Mouse (Mus musculus): ENCODE measurements around the gene Pdcl2. TPM values are rescaled to one million over a fixed set of nuclear protein-coding genes. Genes with fewer than 3 reads are reported as not detected.

Gene Pdcl2
- polyA plus RNA-seq, 1 experiment from 2014 or later, result not detected

GRCm38 (mm10) chr5:76346137-76346536, 15.2 kb upstream of the Pdcl2 start:
- Histone ChIP-seq H3K27ac (ENCODE audit: low read length) (no peak overlapping the region), H3K4me3 (ENCODE audit: low read depth, low read length) (no peak overlapping the region), H3K9ac (ENCODE audit: low read depth, low read length) (no peak overlapping the region), H3K4me2 (ENCODE audit: low read length) (no peak overlapping the region), H3K27me3 (ENCODE audit: control insufficient read depth, insufficient read depth, low read depth, low read length) (no peaks in the 10 kb centered on the region), H3K36me3 (ENCODE audit: control insufficient read depth, insufficient read depth, low read length) (no peaks in the 10 kb centered on the region), H3K9me3 (replicated peaks; ENCODE audit: control insufficient read depth, low read length, poor library complexity, severe bottlenecking) (no peaks in the 10 kb centered on the region), H3K4me1 (ENCODE audit: control insufficient read depth, insufficient read depth, low read length) (no peaks in the 10 kb centered on the region)
- no peak for ATAC-seq
- 46% methylated on average over 2 of the region's 2 CpGs for WGBS

- H3K27me3 ChIP-seq (ENCODE audit: control insufficient read depth, insufficient read depth, low read depth, low read length), result no peaks in the 10 kb centered on the region
- H3K9me3 ChIP-seq (replicated peaks; ENCODE audit: control insufficient read depth, low read length, poor library complexity, severe bottlenecking), result no peaks in the 10 kb centered on the region
- no peak overlapping the region for H3K27ac ChIP-seq (ENCODE audit: low read length)
- no peak overlapping the region for H3K9ac ChIP-seq (ENCODE audit: low read depth, low read length)
- WGBS, result 83% methylated on average over 2 of the region's 2 CpGs
- H3K4me3 ChIP-seq (ENCODE audit: low read depth, low read length), result no peak overlapping the region
- H3K4me2 ChIP-seq (ENCODE audit: low read length), result no peak overlapping the region
- no peaks in the 10 kb centered on the region for H3K36me3 ChIP-seq (ENCODE audit: control insufficient read depth, insufficient read depth, low read length)
- no peaks in the 10 kb centered on the region for H3K4me1 ChIP-seq (ENCODE audit: control insufficient read depth, insufficient read depth, low read length)
- no peak for ATAC-seq
These were observed 10.0 kb upstream of the Pdcl2 start for GRCm38 (mm10) chr5:76340931-76341330.

GRCm38 (mm10) chr5:76337100-76337499, 6.1 kb upstream of the Pdcl2 start:
- H3K4me1 ChIP-seq (ENCODE audit: control insufficient read depth, insufficient read depth, low read length), result no peaks in the 10 kb centered on the region
- no peaks in the 10 kb centered on the region for H3K27me3 ChIP-seq (ENCODE audit: control insufficient read depth, insufficient read depth, low read depth, low read length)
- H3K4me2 ChIP-seq (ENCODE audit: low read length), result no peak overlapping the region
- no peak overlapping the region for H3K9ac ChIP-seq (ENCODE audit: low read depth, low read length)
- H3K4me3 ChIP-seq (ENCODE audit: low read depth, low read length), result no peak overlapping the region
- no peak for ATAC-seq
- no peaks in the 10 kb centered on the region for H3K36me3 ChIP-seq (ENCODE audit: control insufficient read depth, insufficient read depth, low read length)
- no peaks in the 10 kb centered on the region for H3K9me3 ChIP-seq (replicated peaks; ENCODE audit: control insufficient read depth, low read length, poor library complexity, severe bottlenecking)
- WGBS, result 85% methylated on average over 8 of the region's 8 CpGs
- H3K27ac ChIP-seq (ENCODE audit: low read length), result no peak overlapping the region

GRCm38 (mm10) chr5:76333833-76334232, 2.9 kb upstream of the Pdcl2 start:
- Histone ChIP-seq H3K4me3 (ENCODE audit: low read depth, low read length) (no peak overlapping the region), H3K4me1 (ENCODE audit: control insufficient read depth, insufficient read depth, low read length) (no peaks in the 10 kb centered on the region), H3K27me3 (ENCODE audit: control insufficient read depth, insufficient read depth, low read depth, low read length) (no peaks in the 10 kb centered on the region), H3K9me3 (replicated peaks; ENCODE audit: control insufficient read depth, low read length, poor library complexity, severe bottlenecking) (no peaks in the 10 kb centered on the region), H3K27ac (ENCODE audit: low read length) (no peak overlapping the region), H3K9ac (ENCODE audit: low read depth, low read length) (no peak overlapping the region), H3K4me2 (ENCODE audit: low read length) (no peak overlapping the region), H3K36me3 (ENCODE audit: control insufficient read depth, insufficient read depth, low read length) (no peaks in the 10 kb centered on the region)
- 23% methylated on average over 4 of the region's 4 CpGs for WGBS
- ATAC-seq, result no peak

- no peaks in the 10 kb centered on the region for H3K9me3 ChIP-seq (replicated peaks; ENCODE audit: control insufficient read depth, low read length, poor library complexity, severe bottlenecking)
- no peak overlapping the region for H3K4me2 ChIP-seq (ENCODE audit: low read length)
- no peak overlapping the region for H3K27ac ChIP-seq (ENCODE audit: low read length)
- no peaks in the 10 kb centered on the region for H3K36me3 ChIP-seq (ENCODE audit: control insufficient read depth, insufficient read depth, low read length)
- no peak for ATAC-seq
- no peaks in the 10 kb centered on the region for H3K4me1 ChIP-seq (ENCODE audit: control insufficient read depth, insufficient read depth, low read length)
- 49% methylated on average over 2 of the region's 2 CpGs for WGBS
- no peak overlapping the region for H3K9ac ChIP-seq (ENCODE audit: low read depth, low read length)
- H3K27me3 ChIP-seq (ENCODE audit: control insufficient read depth, insufficient read depth, low read depth, low read length), result no peaks in the 10 kb centered on the region
- H3K4me3 ChIP-seq (ENCODE audit: low read depth, low read length), result no peak overlapping the region
These were observed 3.7 kb downstream of the Pdcl2 start for GRCm38 (mm10) chr5:76327296-76327695.

GRCm38 (mm10) chr5:76325113-76325512, 5.8 kb downstream of the Pdcl2 start:
- Histone ChIP-seq H3K4me1 (ENCODE audit: control insufficient read depth, insufficient read depth, low read length) (no peaks in the 10 kb centered on the region; the same call in 1 of the 2 replicates), H3K4me3 (ENCODE audit: low read depth, low read length) (no peak overlapping the region), H3K9ac (ENCODE audit: low read depth, low read length) (no peak overlapping the region), H3K36me3 (ENCODE audit: control insufficient read depth, insufficient read depth, low read length) (no peaks in the 10 kb centered on the region), H3K9me3 (replicated peaks; ENCODE audit: control insufficient read depth, low read length, poor library complexity, severe bottlenecking) (no peaks in the 10 kb centered on the region), H3K27ac (ENCODE audit: low read length) (no peak overlapping the region), H3K27me3 (ENCODE audit: control insufficient read depth, insufficient read depth, low read depth, low read length) (no peaks in the 10 kb centered on the region), H3K4me2 (ENCODE audit: low read length) (no peak overlapping the region)
- WGBS, result 93% methylated on average over 4 of the region's 4 CpGs
- no peak for ATAC-seq

- no peaks in the 10 kb centered on the region for H3K27me3 ChIP-seq (ENCODE audit: control insufficient read depth, insufficient read depth, low read depth, low read length)
- H3K9ac ChIP-seq (ENCODE audit: low read depth, low read length), result no peak overlapping the region
- no peaks in the 10 kb centered on the region for H3K9me3 ChIP-seq (replicated peaks; ENCODE audit: control insufficient read depth, low read length, poor library complexity, severe bottlenecking)
- H3K4me1 ChIP-seq (ENCODE audit: control insufficient read depth, insufficient read depth, low read length), result no peaks in the 10 kb centered on the region; the same call in 1 of the 2 replicates
- ATAC-seq, result no peak
- H3K27ac ChIP-seq (ENCODE audit: low read length), result no peak overlapping the region
- no peak overlapping the region for H3K4me2 ChIP-seq (ENCODE audit: low read length)
- H3K4me3 ChIP-seq (ENCODE audit: low read depth, low read length), result no peak overlapping the region
- no peaks in the 10 kb centered on the region for H3K36me3 ChIP-seq (ENCODE audit: control insufficient read depth, insufficient read depth, low read length)
- 15% methylated on average over 11 of the region's 11 CpGs for WGBS
These were observed 9.4 kb downstream of the Pdcl2 start for GRCm38 (mm10) chr5:76321249-76322196.

GRCm38 (mm10) chr5:76308206-76308605, 22.8 kb downstream of the Pdcl2 start:
- no peak overlapping the region for H3K4me3 ChIP-seq (ENCODE audit: low read depth, low read length)
- H3K27ac ChIP-seq (ENCODE audit: low read length), result no peak overlapping the region
- WGBS, result 79% methylated on average over 2 of the region's 2 CpGs
- no peaks in the 10 kb centered on the region for H3K36me3 ChIP-seq (ENCODE audit: control insufficient read depth, insufficient read depth, low read length)
- H3K9ac ChIP-seq (ENCODE audit: low read depth, low read length), result no peak overlapping the region
- no peak overlapping the region for H3K4me2 ChIP-seq (ENCODE audit: low read length)
- ATAC-seq, result no peak
- no peaks in the 10 kb centered on the region for H3K27me3 ChIP-seq (ENCODE audit: control insufficient read depth, insufficient read depth, low read depth, low read length)
- H3K4me1 ChIP-seq (ENCODE audit: control insufficient read depth, insufficient read depth, low read length), result peaks cover 8% of the 10 kb centered on the region
- H3K9me3 ChIP-seq (replicated peaks; ENCODE audit: control insufficient read depth, low read length, poor library complexity, severe bottlenecking), result no peaks in the 10 kb centered on the region

GRCm38 (mm10) chr5:76306261-76306660, 24.7 kb downstream of the Pdcl2 start:
- Histone ChIP-seq H3K9ac (ENCODE audit: low read depth, low read length) (no peak overlapping the region), H3K4me3 (ENCODE audit: low read depth, low read length) (no peak overlapping the region), H3K27me3 (ENCODE audit: control insufficient read depth, insufficient read depth, low read depth, low read length) (no peaks in the 10 kb centered on the region), H3K9me3 (replicated peaks; ENCODE audit: control insufficient read depth, low read length, poor library complexity, severe bottlenecking) (no peaks in the 10 kb centered on the region), H3K4me1 (ENCODE audit: control insufficient read depth, insufficient read depth, low read length) (peaks cover 24% of the 10 kb centered on the region), H3K27ac (ENCODE audit: low read length) (no peak overlapping the region), H3K4me2 (ENCODE audit: low read length) (no peak overlapping the region), H3K36me3 (ENCODE audit: control insufficient read depth, insufficient read depth, low read length) (no peaks in the 10 kb centered on the region)
- WGBS, result 71% methylated on average over 3 of the region's 3 CpGs
- no peak for ATAC-seq
